Mouse (Mus musculus) mammary gland, adult 2 months (tissue): Measurements from ENCODE around the gene Mgarp. TPM values are rescaled to one million over a fixed set of nuclear protein-coding genes. Genes with fewer than 3 reads are reported as not detected.

ENCODE experiments used
- polyA plus RNA-seq: library from polyadenylated mRNA; depleted of rRNA; stranded (reverse); fragments of >200 nt; gene quantifications from 2 replicates; pipeline ENCODE4 v1.2.3, GENCODE M21; 2012; ENCODE audit warnings: low replicate concordance; rRNA removed

Gene Mgarp
- polyA plus RNA-seq = 0.22 and 0.24 TPM in 2 replicates

DNA sequence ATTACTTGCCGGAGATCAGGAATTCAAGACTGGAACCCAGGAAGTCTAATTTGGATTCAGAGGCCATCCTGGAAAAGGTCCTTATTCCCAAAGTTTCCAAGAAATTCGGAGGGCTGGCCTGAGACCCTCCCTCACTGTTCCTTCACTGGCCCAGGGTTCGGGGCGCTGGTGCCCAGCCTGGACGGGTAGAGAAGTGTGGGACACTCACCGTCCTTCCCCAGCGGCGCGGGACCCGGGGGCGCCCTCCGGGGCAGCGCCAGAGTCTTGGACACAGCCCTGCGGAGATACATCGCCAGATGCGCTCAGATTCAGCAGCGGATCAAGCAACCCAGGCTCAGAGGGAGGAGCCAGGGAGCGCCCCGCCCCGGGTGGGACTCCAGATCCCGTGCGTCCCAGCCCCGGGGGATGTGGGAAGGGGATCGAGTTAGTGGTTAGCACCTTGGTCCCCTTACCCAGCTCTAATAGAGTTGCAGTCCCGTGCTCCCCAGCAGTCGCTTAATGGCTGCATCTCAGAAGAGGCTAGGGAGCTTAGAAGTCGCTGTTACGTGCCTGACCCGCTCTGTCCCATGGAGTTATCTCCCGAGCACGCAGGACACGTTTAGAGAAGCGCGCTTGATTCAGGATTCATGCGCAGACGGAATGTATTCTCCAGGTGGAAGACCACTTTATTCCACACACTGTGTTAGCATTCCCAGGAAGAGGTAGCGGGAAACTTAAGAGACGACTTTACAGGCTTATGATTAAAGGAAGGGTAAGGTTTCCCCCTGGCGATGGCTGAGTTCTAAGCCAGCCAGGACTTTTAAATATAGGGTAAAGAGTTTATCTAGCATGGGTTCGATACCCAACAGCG is at the start of gene Mgarp:
Gene Mgarp (minus strand): TSS at position 520 of the 850 bp plus-strand sequence.

DNA sequence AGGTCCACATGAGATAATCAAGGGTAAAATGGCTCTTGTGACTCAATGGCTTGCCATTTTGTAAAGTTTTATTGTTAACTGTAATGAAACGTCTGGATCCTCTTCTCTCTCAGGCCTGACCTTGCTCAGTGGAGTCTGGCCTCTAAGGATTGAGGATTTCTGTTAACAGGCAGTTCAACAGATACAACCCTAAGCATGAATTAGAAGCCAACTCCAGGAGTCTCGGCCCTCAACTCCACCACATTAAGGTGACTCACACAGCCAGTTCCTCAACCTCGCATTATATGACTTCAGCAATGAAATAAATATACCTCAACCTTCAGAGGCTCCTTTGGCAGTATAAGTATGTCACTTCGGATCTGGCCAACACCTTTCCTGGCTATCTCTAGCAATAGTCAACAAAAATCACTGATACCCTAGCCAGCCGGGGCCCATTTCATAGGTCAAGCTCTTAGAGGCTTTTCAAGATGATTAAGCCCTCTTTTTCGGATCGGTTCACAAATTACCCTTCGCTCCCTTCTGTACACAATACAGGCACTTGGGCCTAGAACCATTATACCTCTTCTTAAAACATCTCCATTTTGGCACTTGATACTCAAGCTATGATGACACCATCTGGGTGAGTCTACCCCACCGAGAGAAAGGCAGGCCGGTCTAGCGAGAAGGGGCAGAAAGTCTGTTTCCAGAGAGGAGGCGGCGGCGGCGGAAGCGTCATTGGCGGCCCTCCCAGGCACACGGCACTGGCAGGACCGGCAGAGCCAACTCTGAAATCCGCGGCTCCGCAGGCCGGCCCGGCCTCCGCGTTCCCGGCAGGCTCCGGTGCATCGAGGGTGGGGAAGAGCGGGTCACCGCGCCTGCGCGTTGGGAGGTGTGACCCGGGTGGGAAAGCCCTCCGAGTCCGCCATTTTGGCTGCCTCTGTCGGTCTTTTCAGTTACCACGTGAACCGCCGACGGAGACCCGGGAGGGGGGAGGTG is 18.8 kb upstream of the Mgarp start, which contains the start of gene Naa15:
Gene Naa15 (plus strand): TSS at position 51 of the 975 bp plus-strand sequence.

DNA sequence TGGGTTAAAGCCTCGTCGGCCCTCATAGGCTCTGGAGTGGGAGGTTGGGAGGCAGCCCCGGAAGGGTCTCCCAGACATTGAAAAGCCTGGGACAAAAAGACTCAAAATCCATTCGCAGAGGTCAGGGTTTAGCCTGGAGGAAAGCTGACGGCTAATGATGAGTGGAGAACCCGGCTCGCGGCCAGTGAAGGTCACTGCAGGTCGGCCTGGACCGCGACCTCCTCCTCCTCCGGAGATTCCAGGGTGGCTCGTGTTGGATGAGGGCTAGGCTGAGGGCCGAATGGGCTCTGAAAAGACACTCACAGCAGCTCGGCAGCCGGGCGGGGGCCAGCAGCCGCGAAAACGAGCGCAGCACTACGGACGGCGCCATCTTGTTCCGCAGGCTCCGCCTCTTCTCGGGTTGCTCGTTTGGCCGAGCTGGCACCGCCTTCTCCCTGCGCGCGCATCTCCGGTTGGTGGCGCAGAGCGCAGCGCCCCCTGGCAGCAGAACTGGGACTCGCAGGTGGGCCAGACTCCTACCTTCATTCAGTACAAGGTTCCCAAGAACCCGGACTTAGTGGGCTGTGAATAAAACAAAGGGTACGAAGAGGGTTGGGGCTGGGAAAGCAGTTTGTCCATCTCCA is 12.1 kb upstream of the Mgarp start, which contains the start of gene Ndufc1:
Gene Ndufc1 (minus strand): TSS at position 428 of the 623 bp plus-strand sequence.

DNA sequence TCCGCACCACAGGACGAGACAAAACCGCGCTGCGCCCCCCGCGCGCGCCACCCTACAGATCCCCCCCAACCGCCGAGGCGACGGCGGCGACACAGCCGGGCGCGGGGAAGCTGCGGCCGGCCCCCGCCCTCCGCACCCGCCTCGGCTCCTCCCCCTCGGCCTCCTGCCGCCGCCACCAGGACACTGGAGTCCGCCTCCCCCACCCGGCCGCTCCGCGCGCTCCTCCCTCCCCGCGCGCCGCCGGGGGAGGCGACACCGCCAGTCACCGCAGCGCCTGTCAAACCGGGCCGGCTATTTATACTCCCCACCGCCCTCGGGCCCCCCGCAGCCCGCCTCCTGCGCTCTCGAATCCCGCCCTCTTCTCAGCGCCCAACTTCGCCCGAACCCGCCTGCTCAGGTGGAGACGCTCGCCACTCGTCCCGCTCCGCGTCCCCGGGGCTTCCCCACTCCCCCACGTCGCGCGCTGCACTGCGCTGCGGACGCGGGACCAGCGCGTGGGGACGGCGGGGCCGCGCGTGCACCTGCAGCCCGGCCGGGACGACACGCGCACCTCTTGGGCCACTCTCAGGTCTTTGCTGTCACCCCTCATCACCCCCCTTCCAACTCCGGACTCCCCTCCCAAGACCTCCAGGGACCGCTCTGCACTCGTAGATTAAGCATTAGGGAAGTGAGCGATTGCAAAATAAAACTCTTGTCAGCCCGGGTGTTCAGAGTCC is 55.8 kb downstream of the Mgarp start, which contains the start of gene Elf2:
Gene Elf2 (minus strand): TSS at position 112 of the 716 bp plus-strand sequence.

Other genes with a start within 250 kb of the Mgarp start
- 19.4 and 21.1 TPM in 2 replicates for gene Noct, start 172.3 kb downstream of the Mgarp start, polyA plus RNA-seq
- 50.0 and 53.9 TPM in 2 replicates for gene Elf2, start 56.1 kb downstream of the Mgarp start, polyA plus RNA-seq
- gene Ndufc1, start 12.2 kb upstream of the Mgarp start, polyA plus RNA-seq = 177 and 181 TPM in 2 replicates
- 1.7 and 4.9 TPM in 2 replicates for gene Naa15, start 18.4 kb upstream of the Mgarp start, polyA plus RNA-seq
- 11.8 and 14.6 TPM in 2 replicates for gene Rab33b, start 87.2 kb upstream of the Mgarp start, polyA plus RNA-seq
- gene Setd7, start 164.1 kb upstream of the Mgarp start, polyA plus RNA-seq = 19.2 and 38.1 TPM in 2 replicates